Mouse (Mus musculus): ENCODE results near the gene Gm11027.

The Gm11027 gene

DNA sequence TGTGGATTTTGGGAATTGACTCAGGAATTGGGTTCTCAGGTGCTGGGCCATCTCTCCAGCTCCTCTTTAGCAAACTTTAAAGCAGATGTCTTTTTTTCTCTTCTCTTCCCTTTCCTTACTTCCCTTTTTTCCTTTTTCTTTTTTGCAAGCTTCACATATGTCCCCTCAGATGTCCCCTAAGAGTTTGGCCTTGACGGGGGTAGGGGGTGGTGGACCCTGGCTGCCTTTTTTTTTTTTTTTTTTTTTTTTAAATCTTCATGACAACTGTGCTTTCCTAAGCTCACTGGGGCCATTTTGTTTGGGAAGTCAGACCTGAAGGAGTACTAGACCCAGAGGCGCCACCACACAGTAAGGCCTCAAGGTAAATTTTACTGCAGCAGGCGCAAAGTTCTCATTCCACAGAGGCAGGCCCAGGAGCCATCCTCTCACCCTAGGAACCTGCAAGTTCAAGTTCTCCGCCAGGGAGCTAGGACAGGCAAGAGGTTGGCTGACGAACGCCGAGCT lies 5.0 kb downstream of the Gm11027 start:
- no peak for DNase-seq

GRCm38 (mm10) chr12:116280653-116281364 lies 5.6 kb downstream of the Gm11027 start, which contains the start of gene Esyt2:
Gene Esyt2, plus strand, starts transcription at chr12:116281196.
- peak; percentile 99 for DNase-seq

GRCm38 (mm10) chr12:116281427-116282281 lies 6.5 kb downstream of the Gm11027 start:
- DNase-seq, result peak; percentile 38 to 57

DNA sequence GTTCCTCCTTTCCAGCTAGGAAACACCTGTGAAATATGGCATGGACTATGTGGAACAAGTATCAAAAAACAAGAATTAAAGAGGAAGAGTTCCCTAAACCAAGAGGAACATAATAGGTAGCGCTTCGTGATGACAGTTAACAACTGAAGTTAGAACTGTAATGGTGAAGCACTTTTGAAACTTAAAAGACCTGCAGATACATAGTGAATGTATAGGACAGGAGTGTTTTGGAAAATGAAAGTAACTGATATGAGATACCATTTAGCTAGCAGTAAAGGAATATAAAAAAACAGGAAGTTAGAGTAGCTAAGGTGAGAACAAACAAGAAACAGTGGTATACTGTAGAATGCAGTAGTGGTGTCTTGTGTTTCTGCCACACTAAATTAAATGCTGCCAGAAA lies 7.7 kb downstream of the Gm11027 start:
- DNase-seq, result no peak

DNA sequence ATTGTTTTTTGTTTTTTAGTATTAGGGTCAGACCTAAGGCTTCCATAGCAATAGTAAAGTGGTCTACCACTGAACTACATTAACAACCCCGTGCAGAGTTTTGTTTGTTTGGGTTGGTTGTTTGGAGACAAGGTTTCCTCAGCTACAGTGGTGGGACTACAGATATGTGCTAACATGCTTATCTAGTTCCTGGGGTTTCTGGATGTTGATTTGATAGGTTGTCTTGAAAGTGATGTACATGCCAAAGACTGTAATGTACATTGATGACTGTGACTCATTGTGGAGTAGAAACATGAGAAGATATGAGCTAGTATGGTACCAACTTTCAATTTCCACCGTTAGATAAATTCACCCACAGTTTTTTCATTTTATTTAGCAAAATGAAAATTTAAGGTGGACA lies 8.3 kb downstream of the Gm11027 start:
- DNase-seq, result no peak

- DNase-seq, result no peak
Observed at GRCm38 (mm10) chr12:116293185-116293584, 18.0 kb downstream of the Gm11027 start.

DNA sequence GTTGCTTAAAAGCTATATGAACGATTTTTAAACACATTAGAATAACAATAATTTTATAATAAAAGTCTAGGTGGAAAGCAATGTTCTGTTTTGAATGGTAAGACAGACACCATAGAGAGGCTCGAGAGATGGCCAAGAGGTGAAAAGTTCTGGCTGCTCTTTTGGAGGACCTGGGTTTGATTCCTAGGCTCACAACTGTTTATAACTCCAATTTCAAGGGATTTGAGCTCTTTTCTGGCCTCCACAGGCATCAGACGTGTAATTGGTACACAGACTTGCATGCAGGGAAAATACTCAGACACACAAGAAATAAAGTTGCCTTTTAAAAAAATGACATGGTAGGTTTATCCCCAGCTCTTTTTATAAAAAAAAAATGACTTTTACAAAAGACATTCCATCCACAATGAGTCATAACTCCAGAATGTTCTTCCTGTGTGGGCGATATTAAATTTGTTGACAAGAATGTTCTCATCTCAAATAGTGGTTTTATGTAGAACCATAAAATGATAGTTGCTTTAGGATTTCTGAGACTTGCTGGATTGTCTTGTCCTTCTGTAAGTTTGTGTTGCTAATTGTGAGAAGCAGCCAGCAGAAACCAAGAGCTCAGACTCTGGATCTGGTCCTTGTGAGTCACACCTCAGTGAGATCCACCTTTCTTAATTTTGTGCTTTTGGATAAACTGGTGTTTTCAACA lies 18.6 kb downstream of the Gm11027 start:
- no peak for DNase-seq

DNA sequence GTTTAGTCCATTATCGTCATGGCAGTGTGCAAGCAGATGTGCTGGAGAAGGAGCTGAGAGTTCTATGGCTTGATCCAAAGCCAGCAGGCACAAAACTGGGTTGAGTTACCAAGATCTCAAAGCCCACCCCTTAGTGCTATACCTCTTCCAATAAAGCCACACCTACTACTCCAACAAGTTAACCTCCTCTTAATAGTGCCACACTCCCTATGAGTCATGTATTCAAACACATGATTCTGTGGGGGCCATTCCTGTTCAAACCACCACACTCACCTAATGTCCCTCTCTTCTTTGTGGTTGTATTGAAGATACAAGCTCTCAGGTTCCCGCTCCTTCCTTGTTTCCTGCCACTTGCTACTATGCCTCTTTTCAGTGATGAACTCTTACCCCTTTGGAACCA lies 24.7 kb downstream of the Gm11027 start:
- no peak for DNase-seq

GRCm38 (mm10) chr12:116302181-116302580 lies 27.0 kb downstream of the Gm11027 start:
- DNase-seq, result no peak

GRCm38 (mm10) chr12:116306042-116306441 lies 30.9 kb downstream of the Gm11027 start:
- no peak for DNase-seq

DNA sequence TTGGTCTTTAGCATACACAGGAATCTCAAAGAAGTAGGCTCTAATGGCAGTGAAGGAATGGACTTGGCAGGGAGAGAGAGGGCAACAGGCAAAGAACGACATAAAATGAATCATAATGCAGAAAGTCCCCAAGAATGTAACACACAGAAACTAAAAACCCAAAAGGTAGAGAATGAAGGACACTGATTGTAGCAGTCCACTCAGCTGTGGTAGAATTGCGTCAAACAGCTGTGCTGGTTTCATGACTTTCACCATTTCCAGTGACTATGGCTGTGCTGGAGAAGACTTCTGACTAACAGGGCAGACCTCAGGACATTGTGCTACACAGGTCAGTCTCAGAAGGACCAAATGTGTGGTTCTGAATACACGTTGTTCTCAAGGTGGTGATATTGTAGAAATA lies 32.7 kb downstream of the Gm11027 start:
- no peak for DNase-seq

DNA sequence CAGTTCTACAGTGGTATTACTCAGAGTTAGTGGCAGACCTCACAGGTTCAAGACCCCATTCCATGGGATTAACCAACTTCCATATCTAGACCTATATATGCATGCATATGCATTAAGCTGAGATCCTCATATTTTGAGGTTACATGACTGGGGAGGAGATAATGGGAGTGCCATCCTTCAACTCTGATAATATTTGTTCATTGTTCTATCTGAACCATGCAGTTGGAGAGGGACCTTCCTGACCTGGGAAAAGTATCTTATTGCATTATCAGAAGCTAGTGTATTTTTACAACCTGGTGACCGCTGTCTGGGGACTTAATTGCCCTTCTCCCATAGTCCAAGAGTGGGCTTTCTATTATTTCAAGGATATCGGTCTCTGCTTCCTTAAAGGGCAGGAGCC lies 33.4 kb downstream of the Gm11027 start:
- DNase-seq, result no peak

DNA sequence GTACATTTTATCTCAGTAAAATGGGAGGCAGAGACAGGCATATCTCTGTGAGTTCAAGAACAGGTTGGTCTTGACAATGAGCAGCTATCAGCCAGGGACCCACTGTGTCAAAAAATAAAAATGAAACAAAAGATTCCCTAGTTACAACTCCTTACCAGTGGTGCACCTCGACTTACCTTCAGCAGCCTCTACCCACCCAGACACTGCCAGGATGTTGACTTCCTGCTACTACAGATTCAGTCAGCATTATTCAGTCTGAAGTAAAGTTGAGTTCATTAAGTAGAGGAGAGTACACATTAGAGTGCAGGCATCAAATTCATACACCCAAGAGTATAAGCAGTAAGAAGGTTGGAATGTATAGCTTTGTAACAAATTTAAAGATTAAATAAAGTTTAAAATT lies 38.6 kb downstream of the Gm11027 start:
- no peak for DNase-seq

DNA sequence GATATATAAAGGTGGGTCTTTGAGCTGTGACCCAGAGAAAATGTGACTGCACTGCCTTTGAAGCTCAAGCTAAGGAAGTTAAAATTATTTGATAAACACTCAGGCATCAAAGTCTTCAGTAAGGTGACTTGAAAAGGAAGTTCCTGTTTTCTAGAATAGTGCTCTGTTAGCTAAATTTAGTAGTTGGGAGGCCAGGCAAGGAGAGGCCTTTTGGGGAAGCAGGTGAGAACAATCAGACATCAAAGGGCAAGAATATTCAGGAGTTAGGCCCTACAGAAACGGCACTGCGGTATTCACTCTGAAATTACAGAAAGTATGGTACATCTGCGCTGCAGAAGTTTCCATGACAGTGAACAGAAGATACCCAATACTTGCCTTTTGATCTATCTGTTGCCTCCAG lies 40.3 kb downstream of the Gm11027 start:
- DNase-seq, result no peak

- DNase-seq, result no peak
Observed at GRCm38 (mm10) chr12:116317818-116318217, 42.6 kb downstream of the Gm11027 start.
